Mouse (Mus musculus) limb, embryonic 10.5 days (tissue): ENCODE data around the gene Pax5. TPM values are rescaled to one million over a fixed set of nuclear protein-coding genes. Genes with fewer than 3 reads are reported as not detected.
A peak's percentile ranks its signal among the peaks of the same experiment; 100 is the strongest.

Experiments
- DNase-seq: peaks from one replicate; pipeline ENCODE4 v3.0.0-alpha.2; 2017; ENCODE audit warnings: low spot score
- H3K27ac ChIP-seq: fragments of 300-500 bp; sonication (generic); 2 replicates; pipeline ENCODE4 v1.5.1; 2016; ENCODE audit warnings: mild to moderate bottlenecking
- H3K27me3 ChIP-seq: fragments of 300-500 bp; sonication (generic); 2 replicates; pipeline ENCODE4 v1.6.1; 2016; ENCODE audit warnings: low read depth, mild to moderate bottlenecking; ENCODE audit not compliant: poor library complexity, severe bottlenecking
- H3K36me3 ChIP-seq: fragments of 300-500 bp; sonication (generic); 2 replicates; pipeline ENCODE4 v1.6.1; 2016; ENCODE audit warnings: mild to moderate bottlenecking, moderate library complexity
- H3K4me1 ChIP-seq: fragments of 300-500 bp; sonication (generic); 2 replicates; pipeline ENCODE4 v1.6.1; 2016
- H3K4me3 ChIP-seq: fragments of 300-500 bp; sonication (generic); 2 replicates; pipeline ENCODE4 v1.5.1; 2016; ENCODE audit warnings: mild to moderate bottlenecking, moderate library complexity
- H3K9me3 ChIP-seq: fragments of 300-500 bp; sonication (generic); replicated peaks from 2 replicates; pipeline ENCODE4 v1.6.1; 2016; ENCODE audit warnings: mild to moderate bottlenecking
- WGBS: fragments of 180-500 bp; shearing (Covaris S2); methylation state at CpG from one replicate; pipeline ENCODE4 v1.1.7; 2016; 5-methylcytosine and 5-hydroxymethylcytosine counted together
- polyA plus RNA-seq: library from polyadenylated mRNA; unstranded; fragments of >200 nt; fragmentation: Nextera tagmentation; extraction: Ambion mirVana; gene quantifications from 2 replicates; pipeline ENCODE4 v1.2.1, GENCODE M21; 2016

The Pax5 gene
- polyA plus RNA-seq, 1 experiment from 2014 or later, result 0.35 TPM

DNA sequence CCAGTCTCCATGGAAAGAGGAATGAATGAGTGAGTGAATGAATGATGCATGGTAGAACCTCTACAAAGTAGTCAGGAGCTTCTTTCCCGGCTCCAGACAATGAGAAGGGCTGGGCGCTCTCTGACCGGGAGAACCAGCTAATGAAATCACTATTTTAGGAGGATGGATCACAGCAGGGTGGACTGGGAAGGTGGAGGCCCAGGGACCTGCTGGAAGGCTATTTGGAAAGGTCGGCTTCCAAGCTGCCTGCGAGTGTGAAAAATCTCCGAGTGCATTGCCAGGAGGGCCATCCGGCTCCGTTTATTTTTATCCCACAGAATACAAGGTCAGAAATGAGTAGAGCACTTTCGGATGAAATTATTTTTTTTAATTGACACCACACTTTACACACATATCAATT, 112.3 kb downstream of the Pax5 start:
- no peak overlapping the region for H3K4me3 ChIP-seq
- H3K27ac ChIP-seq, result no peak overlapping the region
- no peak for DNase-seq
- H3K4me1 ChIP-seq, result peaks cover 45% of the 10 kb centered on the region
- no peaks in the 10 kb centered on the region for H3K36me3 ChIP-seq
- 0 out of 2 replicates have a peak, but pooled peaks cover 9% of the 10 kb centered on the region for H3K27me3 ChIP-seq
- no peaks in the 10 kb centered on the region for H3K9me3 ChIP-seq
- 82% methylated on average over 9 of the region's 9 CpGs for WGBS

DNA sequence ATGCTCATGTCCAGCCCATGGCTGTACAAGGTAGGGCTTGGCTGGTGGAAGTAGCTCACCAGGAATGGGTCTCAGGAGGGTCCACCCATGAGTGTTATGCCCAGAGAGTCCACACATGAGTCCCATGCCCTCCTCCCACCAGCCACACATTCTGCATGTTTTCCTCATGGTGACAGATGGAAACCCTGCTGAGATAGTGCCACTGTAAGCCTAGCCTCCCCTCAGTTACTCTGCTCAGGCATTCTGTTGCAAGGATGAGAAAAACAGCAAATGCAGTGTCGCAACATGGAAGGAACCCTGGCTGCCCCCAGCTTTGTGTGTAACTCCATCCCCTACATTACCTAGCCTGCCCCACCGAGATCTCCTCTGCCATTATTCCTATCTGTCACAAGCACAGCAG, 117.2 kb downstream of the Pax5 start:
- H3K9me3 ChIP-seq, result no peaks in the 10 kb centered on the region
- no peaks in the 10 kb centered on the region for H3K27me3 ChIP-seq
- H3K4me3 ChIP-seq, result no peak overlapping the region
- H3K27ac ChIP-seq, result no peak overlapping the region
- H3K4me1 ChIP-seq, result 0 out of 2 replicates have a peak, but pooled peaks cover 4% of the 10 kb centered on the region
- H3K36me3 ChIP-seq, result no peaks in the 10 kb centered on the region
- WGBS, result 88% methylated on average over 2 of the region's 2 CpGs
- no peak for DNase-seq

DNA sequence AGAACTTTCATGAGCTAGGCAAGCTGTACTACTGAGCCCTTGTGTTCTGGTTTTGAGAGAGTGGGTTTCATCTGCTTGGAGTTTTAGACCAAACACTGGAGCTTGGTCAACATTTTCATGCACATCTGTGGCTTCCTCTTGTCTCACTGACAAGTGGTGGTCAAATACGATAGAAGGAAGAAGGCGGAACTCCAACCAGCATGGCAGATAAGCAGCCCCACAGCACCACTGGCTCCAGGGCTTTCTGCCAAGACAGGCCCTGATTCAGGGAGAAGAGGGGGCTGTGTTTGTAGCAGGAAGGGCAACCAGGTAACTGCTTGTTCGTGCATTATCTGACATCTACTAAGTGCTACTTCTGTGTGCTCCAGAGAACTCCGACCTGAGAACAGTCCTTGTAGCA, 127.6 kb downstream of the Pax5 start:
- Histone ChIP-seq H3K27ac (no peak overlapping the region), H3K9me3 (no peaks in the 10 kb centered on the region), H3K36me3 (no peaks in the 10 kb centered on the region), H3K27me3 (no peaks in the 10 kb centered on the region), H3K4me1 (no peaks in the 10 kb centered on the region), H3K4me3 (no peak overlapping the region)
- WGBS, result 91% methylated on average over 4 of the region's 4 CpGs
- no peak for DNase-seq

DNA sequence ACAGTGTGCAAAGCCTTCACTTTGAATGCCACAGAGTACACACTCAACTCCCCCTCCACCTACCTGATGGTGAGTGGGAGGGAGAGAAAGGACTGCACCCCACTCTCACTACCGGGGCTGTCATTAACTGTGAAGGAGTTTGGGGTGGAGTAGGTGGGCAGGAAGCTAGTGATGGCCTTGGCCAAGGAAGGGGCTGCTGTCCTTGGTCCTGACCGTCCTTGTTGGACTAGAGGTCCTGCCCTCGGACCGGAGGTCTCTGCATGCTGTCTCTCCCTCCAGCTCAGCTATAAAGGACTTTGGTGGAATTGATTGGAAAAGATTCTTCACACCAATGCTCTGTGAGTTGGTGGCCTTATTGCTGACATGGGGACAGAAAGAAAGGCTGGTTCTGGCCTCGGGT, 131.7 kb downstream of the Pax5 start:
- H3K4me1 ChIP-seq, result no peaks in the 10 kb centered on the region
- 49% methylated on average over 5 of the region's 5 CpGs for WGBS
- DNase-seq, result peak; percentile 80
- H3K27ac ChIP-seq, result no peak overlapping the region
- no peaks in the 10 kb centered on the region for H3K36me3 ChIP-seq
- peaks cover 10% of the 10 kb centered on the region; the same call in 1 of the 2 replicates for H3K27me3 ChIP-seq
- no peaks in the 10 kb centered on the region for H3K9me3 ChIP-seq
- no peak overlapping the region for H3K4me3 ChIP-seq

DNA sequence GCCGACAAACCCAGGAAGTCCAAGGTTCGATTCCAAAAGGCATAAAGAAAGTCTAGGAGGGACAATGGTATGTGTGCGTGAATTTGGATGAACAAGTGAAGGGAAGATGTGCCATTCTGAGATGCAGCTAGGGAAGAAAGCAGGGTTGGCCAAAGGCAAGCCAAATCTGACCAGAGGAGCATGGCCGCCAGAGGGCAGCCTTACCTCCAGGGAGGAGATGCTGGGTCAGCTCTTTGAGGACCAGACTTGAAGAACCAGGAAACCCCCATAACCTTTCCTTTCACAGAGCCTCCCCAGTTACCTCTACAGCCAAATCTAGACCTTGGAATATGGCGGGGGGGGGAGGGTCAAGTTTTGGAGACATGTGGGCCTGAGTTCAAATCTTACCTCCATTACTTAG, 133.0 kb downstream of the Pax5 start:
- 47% methylated on average over 5 of the region's 5 CpGs for WGBS
- H3K9me3 ChIP-seq, result no peaks in the 10 kb centered on the region
- no peak overlapping the region for H3K4me3 ChIP-seq
- peak; percentile 79 for DNase-seq
- H3K27ac ChIP-seq, result no peak overlapping the region
- no peaks in the 10 kb centered on the region for H3K36me3 ChIP-seq
- H3K27me3 ChIP-seq, result peaks cover 10% of the 10 kb centered on the region; the same call in 1 of the 2 replicates
- H3K4me1 ChIP-seq, result no peaks in the 10 kb centered on the region

DNA sequence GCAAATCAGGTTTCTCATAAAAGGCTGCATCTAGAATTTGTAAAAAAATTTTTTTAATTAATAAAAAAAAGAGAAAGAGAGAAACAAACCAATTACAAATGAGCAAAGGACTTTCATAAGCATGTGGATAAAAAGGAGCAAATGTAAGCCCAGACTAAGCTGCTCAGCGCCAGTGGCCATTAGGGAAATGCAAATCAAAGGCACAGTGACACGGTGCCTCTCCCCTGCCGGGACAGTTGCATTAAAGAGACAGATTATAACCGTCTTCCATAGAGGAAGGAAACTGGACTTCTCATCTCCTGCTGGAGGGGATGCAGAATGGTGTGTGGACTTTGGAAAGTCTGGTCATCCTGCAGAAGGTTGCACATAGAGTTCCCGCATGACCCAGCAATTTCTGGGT, 133.5 kb downstream of the Pax5 start:
- Histone ChIP-seq H3K27ac (no peak overlapping the region), H3K36me3 (no peaks in the 10 kb centered on the region), H3K27me3 (peaks cover 10% of the 10 kb centered on the region; the same call in 1 of the 2 replicates), H3K4me3 (no peak overlapping the region), H3K4me1 (no peaks in the 10 kb centered on the region), H3K9me3 (no peaks in the 10 kb centered on the region)
- WGBS, result 53% methylated on average over 5 of the region's 5 CpGs
- DNase-seq, result no peak

DNA sequence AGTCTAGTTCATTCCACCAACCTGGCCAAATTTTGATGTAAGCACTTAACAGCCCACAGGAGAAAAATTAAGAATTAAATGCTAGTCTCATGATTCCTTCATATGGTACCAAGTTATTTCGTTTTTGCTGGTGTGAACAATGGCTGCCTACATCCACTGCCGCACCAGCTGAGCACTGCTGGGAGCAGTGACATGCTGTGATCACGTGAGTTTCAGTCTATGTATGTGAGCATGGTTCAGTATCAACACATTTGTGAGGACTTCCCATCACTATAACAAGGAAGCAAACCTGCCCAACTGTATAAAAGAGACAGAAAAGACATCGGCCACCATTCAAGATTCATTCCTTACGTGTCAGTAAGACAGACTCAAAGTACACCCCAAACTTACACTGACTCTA, 137.3 kb downstream of the Pax5 start:
- WGBS, result 87% methylated on average over 5 of the region's 5 CpGs
- H3K27ac ChIP-seq, result no peak overlapping the region
- no peak overlapping the region for H3K4me3 ChIP-seq
- H3K4me1 ChIP-seq, result peaks cover 17% of the 10 kb centered on the region
- H3K36me3 ChIP-seq, result no peaks in the 10 kb centered on the region
- H3K9me3 ChIP-seq, result no peaks in the 10 kb centered on the region
- no peak for DNase-seq
- H3K27me3 ChIP-seq, result peaks cover 10% of the 10 kb centered on the region; the same call in 1 of the 2 replicates

DNA sequence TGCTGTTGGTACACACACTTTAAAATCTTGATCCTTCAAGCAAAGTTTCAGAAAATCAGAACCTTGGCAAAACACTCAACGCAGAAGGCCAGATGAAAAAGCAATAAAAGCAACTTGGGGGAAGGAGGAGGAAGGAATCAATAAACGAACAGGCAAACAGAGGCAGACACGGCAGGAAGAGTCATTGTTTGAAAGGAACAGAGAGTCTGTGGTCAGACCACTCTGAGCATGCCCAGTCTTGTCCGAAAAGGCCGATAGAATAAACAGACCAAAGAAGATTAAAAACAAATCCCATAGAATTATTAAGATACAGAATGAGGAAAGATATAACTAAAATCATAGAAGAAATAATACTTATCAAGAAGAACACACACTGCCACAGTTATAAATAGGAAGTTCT, 137.9 kb downstream of the Pax5 start:
- 68% methylated on average over 5 of the region's 5 CpGs for WGBS
- H3K27me3 ChIP-seq, result peaks cover 16% of the 10 kb centered on the region; the same call in 1 of the 2 replicates
- no peaks in the 10 kb centered on the region for H3K36me3 ChIP-seq
- no peaks in the 10 kb centered on the region for H3K9me3 ChIP-seq
- no peak overlapping the region for H3K4me3 ChIP-seq
- H3K27ac ChIP-seq, result no peak overlapping the region
- no peak for DNase-seq
- H3K4me1 ChIP-seq, result peaks cover 17% of the 10 kb centered on the region

DNA sequence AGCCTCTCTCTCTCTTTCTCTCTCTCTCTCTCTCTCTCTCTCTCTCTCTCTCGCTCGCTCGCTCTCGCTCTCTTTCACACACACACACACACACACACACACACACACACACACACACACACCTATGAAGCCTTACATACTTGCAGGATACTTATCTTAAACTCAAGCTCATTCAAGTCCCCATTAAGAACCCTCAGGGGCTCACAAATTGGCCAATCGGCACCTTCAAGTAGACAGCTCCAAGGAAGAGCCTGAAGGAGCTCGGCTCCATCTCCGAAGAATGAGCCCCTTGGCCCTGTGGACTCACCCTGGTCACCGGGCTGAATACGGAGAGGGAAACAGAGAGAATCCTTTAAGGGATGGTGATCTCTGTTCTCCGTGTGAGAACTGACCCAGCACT, 141.1 kb downstream of the Pax5 start:
- WGBS, result 85% methylated on average over 10 of the region's 10 CpGs
- Histone ChIP-seq H3K4me1 (peaks cover 20% of the 10 kb centered on the region), H3K4me3 (no peak overlapping the region), H3K27ac (no peak overlapping the region), H3K27me3 (peaks cover 35% of the 10 kb centered on the region), H3K9me3 (no peaks in the 10 kb centered on the region), H3K36me3 (no peaks in the 10 kb centered on the region)
- DNase-seq, result no peak

DNA sequence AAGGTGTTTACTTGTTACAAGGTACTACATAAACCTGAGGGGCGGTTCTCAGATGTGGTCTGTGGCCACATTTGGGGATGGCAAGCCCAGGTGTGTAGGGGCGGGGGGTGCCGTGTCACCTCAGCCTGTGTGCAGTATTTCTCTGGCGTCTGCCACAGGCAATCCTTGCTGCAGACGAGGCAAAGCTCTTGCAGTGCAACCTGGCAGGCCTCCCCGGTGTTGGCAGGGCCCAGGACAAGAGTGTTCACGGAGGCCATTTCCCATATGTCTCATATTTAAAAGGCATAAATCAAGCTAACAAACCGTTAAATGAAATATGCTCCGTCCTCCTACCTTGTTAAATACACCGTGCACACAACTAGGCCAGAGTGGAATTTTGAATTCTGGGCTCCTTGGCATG, 141.6 kb downstream of the Pax5 start:
- H3K9me3 ChIP-seq, result no peaks in the 10 kb centered on the region
- H3K27ac ChIP-seq, result no peak overlapping the region
- DNase-seq, result no peak
- H3K4me3 ChIP-seq, result no peak overlapping the region
- WGBS, result 52% methylated on average over 10 of the region's 10 CpGs
- H3K4me1 ChIP-seq, result peaks cover 20% of the 10 kb centered on the region
- no peaks in the 10 kb centered on the region for H3K36me3 ChIP-seq
- H3K27me3 ChIP-seq, result peaks cover 40% of the 10 kb centered on the region

DNA sequence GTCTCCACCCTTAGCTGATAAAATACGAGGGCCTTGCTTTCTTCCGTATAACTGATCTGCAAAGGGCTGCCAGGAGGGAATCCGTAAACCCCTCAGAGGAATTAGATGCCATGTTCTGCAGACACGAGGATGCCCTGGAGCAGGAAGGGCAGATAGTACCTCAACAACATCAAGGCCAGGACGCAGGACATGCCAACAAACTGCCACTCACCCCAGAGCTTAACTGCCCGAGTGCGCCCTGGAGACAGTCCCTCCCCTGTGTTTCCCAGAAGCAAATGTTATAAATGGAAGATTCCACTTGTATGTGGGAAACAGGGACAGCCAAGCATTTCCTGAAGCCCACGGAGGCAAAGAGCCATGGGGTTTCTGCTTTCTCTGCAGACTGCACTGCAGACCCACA, 143.9 kb downstream of the Pax5 start:
- Histone ChIP-seq H3K4me1 (peaks cover 25% of the 10 kb centered on the region), H3K27ac (no peak overlapping the region), H3K27me3 (peaks cover 60% of the 10 kb centered on the region), H3K9me3 (no peaks in the 10 kb centered on the region), H3K4me3 (no peak overlapping the region), H3K36me3 (no peaks in the 10 kb centered on the region)
- WGBS, result 76% methylated on average over 8 of the region's 8 CpGs
- no peak for DNase-seq

DNA sequence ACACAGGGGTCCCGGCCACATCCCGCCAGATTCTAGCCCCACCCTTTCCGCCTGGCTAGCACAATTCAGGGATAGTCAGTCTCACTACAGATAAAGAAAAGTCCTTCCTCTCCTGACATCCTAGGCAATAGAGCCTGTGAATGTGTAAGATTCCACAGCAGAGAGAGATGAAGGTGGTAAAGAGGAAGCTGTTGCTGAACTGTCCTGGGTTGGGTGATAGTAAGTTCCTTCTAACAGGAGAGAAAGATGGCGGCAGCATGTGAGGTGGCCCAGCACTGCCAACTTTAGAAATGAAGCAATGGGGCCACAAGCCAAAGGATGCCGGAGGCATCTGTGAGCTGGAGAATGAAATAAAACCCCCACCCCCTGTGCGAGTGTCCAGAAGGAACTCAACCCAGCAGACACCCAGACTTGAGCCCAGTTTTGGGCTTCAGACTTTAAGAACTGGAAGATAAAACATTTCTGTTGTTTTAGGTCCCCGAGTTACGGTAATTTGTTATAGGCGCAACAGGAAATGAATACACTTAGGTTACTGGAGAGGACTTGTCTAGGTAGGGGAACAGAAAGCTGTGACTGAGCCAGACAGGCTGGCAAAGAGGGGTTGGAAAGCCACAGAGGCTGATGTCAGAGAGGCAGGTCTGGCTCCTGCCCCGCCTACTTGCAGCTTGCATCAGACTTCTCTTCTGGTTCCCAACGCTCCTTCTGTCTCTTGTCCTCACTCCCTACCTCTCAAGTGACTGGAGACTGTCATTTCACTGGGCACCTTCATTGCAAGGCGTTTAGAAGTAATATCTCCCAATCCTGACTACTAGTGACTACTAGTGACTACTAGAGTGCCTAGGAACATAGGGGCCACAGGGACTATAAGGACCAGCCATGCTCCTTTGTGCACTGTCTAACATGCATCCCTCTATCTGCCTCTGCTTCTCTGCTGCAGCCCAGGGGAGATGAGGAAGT, 144.9 kb downstream of the Pax5 start:
- peaks cover 68% of the 10 kb centered on the region for H3K27me3 ChIP-seq
- WGBS, result 84% methylated on average over 12 of the region's 12 CpGs

DNA sequence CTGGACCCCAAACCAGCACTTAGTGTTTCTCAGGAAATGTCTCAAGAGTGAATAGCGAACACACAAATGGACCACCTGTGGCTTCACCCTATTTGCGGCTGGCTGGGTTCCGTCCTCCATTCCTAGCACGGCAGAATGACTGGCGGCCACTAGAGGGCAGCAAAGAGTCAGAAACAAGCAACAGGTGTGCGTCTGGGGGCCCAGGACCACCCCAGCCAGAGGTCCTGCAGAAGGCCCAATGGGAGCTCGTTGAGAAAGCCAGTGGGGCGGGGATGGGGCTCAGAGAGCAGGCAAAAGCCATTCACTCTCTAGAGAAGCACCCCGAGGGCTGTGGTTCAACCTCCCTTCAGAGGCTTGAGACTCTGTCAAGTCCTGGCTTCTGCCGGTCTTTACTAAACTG, 145.7 kb downstream of the Pax5 start:
- Histone ChIP-seq H3K27ac (no peak overlapping the region), H3K9me3 (no peaks in the 10 kb centered on the region), H3K36me3 (no peaks in the 10 kb centered on the region), H3K27me3 (peaks cover 75% of the 10 kb centered on the region), H3K4me3 (no peak overlapping the region), H3K4me1 (peaks cover 25% of the 10 kb centered on the region)
- peak; percentile 90 for DNase-seq
- WGBS, result 8% methylated on average over 10 of the region's 10 CpGs

More for the DNA sequence above, 144.9 kb downstream of the Pax5 start:
- Histone ChIP-seq H3K9me3 (no peaks in the 10 kb centered on the region), H3K4me1 (peaks cover 30% of the 10 kb centered on the region), H3K27ac (no peak overlapping the region), H3K36me3 (no peaks in the 10 kb centered on the region), H3K4me3 (no peak overlapping the region)
- no peak for DNase-seq
